Mouse (Mus musculus) liver, embryonic 16.5 days (tissue): ENCODE measurements around the gene Soga1. TPM values are rescaled to one million over a fixed set of nuclear protein-coding genes. Genes with fewer than 3 reads are reported as not detected.

Source experiments
- polyA plus RNA-seq: library from polyadenylated mRNA; unstranded; fragments of >200 nt; fragmentation: Nextera tagmentation; extraction: Ambion mirVana; gene quantifications from 2 replicates; pipeline ENCODE4 v1.2.1, GENCODE M21; 2015

Gene Soga1
- polyA plus RNA-seq, 1 experiment from 2014 or later, result 1.8 TPM

Other genes starting within 250 kb of the Soga1 start
- 5.1 and 5.4 TPM in 2 replicates for gene Tgif2, start 239.2 kb downstream of the Soga1 start, polyA plus RNA-seq
- 2.1 and 2.6 TPM in 2 replicates for gene 4930518I15Rik, start 221.3 kb downstream of the Soga1 start, polyA plus RNA-seq
- gene Rab5if, start 216.1 kb downstream of the Soga1 start, polyA plus RNA-seq, result 112 and 117 TPM in 2 replicates
- gene Sla2, start 192.1 kb downstream of the Soga1 start, polyA plus RNA-seq, result 1.5 and 1.7 TPM in 2 replicates
- gene Ndrg3, start 87.2 kb downstream of the Soga1 start, polyA plus RNA-seq, result 30.8 and 32.6 TPM in 2 replicates
- gene Dsn1, start 72.1 kb downstream of the Soga1 start, polyA plus RNA-seq, result 26.7 and 28.0 TPM in 2 replicates
- not detected in 2 replicates for gene Tldc2, start 7.8 kb upstream of the Soga1 start, polyA plus RNA-seq
- gene Samhd1, start 56.0 kb upstream of the Soga1 start, polyA plus RNA-seq, result 14.9 and 16.3 TPM in 2 replicates
- 17.0 and 18.2 TPM in 2 replicates for gene Rbl1, start 125.3 kb upstream of the Soga1 start, polyA plus RNA-seq
- 165 and 168 TPM in 2 replicates for gene Rpn2, start 199.8 kb upstream of the Soga1 start, polyA plus RNA-seq
- gene Mroh8, start 200.3 kb upstream of the Soga1 start, polyA plus RNA-seq, result 0.21 and 0.25 TPM in 2 replicates